Mouse (Mus musculus): ENCODE measurements around the gene Tdp1.

DNA sequence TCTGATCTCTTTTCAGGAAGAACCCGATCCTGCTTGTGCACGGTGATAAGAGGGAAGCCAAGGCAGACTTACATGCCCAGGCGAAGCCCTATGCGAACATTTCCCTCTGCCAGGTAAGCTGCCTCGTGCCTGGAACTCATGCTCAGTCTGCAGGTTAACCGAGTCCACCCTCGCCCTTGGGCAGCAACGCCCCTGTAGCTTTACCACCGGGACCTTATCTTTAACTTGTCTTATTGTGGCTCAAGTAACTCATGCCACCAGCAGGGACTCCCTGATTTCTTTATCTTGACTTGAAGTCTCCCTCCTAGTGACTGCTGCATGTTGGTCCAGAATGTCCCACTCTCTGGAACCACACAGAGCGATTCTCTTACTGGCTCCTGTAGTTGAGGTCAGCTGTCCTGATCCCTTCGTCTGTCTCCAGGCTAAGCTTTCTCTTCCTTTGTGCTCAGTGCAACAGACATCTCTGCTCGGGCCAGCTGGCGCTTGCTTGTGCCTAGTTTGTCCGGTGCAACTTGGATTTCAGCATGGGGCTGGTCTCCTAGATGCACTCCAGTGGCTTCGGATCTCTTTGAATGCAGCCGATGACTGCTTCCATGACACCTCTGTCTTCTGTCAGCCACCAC, 14.0 kb downstream of the Tdp1 start:
- TF ChIP-seq CTCF (IDR thresholded peaks at IDR 0.05; ENCODE audit: low read depth, low read length) = no peak
- no peak for TF ChIP-seq GATA2 (IDR thresholded peaks at IDR 0.05; ENCODE audit: borderline replicate concordance, low read depth, low read length)

Data from G1E (cell line).